Mouse (Mus musculus) right cerebral cortex, adult 18-20 months (tissue): ENCODE measurements at regions not wholly inside any gene's neighbourhood (a gene's known extent, or its start where the extent isn't known, plus 50 kb on each side); places are given as distances from the start of the nearest gene placed in this dataset.

Experiments
- DNase-seq: peaks from one replicate; pipeline ENCODE4 v3.0.0; 2022; ENCODE audit warnings: mixed read lengths

GRCm38 (mm10) chr9:112429196-112429595, 193.5 kb upstream of the Arpp21 start:
- DNase-seq, result no peak

- peak; percentile 8 for DNase-seq
These were observed 170.1 kb upstream of the Arpp21 start for GRCm38 (mm10) chr9:112405772-112406315.

- no peak for DNase-seq
These were observed 135.0 kb upstream of the Arpp21 start for GRCm38 (mm10) chr9:112370746-112371145.

- DNase-seq, result no peak
These were observed 131.6 kb upstream of the Arpp21 start for GRCm38 (mm10) chr9:112367291-112367690.

GRCm38 (mm10) chr9:112361355-112361754, 125.6 kb upstream of the Arpp21 start:
- DNase-seq, result peak; percentile 25

- no peak for DNase-seq
These were observed 123.1 kb upstream of the Arpp21 start for GRCm38 (mm10) chr9:112358711-112359298.

- no peak for DNase-seq
These were observed 117.5 kb upstream of the Arpp21 start for GRCm38 (mm10) chr9:112353196-112353595.

- DNase-seq, result no peak
These were observed 113.2 kb upstream of the Arpp21 start for GRCm38 (mm10) chr9:112348942-112349341.

GRCm38 (mm10) chr9:112344792-112345191, 109.1 kb upstream of the Arpp21 start:
- no peak for DNase-seq

- peak; percentile 25 for DNase-seq
These were observed 104.6 kb upstream of the Arpp21 start for GRCm38 (mm10) chr9:112340363-112340762.

- no peak for DNase-seq
These were observed 84.3 kb upstream of the Arpp21 start for GRCm38 (mm10) chr9:112320016-112320415.

- DNase-seq, result no peak
These were observed 73.2 kb upstream of the Arpp21 start for GRCm38 (mm10) chr9:112308950-112309349.

GRCm38 (mm10) chr9:112307837-112308236, 72.1 kb upstream of the Arpp21 start:
- peak; percentile 59 for DNase-seq

GRCm38 (mm10) chr9:112291875-112292274, 56.1 kb upstream of the Arpp21 start:
- DNase-seq, result no peak
